Mouse (Mus musculus) A20 (cell line): Measurements from ENCODE around the gene Hmgcs1.
"Not testable (repeated sequence)": the region's sequence is repeated elsewhere in the genome, so short reads cannot be mapped to it uniquely, and the experiment has no call there.

ENCODE experiments used
- DNase-seq: peaks from one replicate; pipeline ENCODE4 v3.0.0-alpha.2; 2011; ENCODE audit warnings: low read depth, low spot score

Gene Hmgcs1

GRCm38 (mm10) chr13:119690039-119690728, at the start of gene Hmgcs1:
Gene Hmgcs1, plus strand, starts transcription at chr13:119690379.
- DNase-seq = peak; percentile 100

- peak; percentile 53 for DNase-seq
Observed at GRCm38 (mm10) chr13:119640504-119640903, 49.7 kb upstream of the Hmgcs1 start.

DNA sequence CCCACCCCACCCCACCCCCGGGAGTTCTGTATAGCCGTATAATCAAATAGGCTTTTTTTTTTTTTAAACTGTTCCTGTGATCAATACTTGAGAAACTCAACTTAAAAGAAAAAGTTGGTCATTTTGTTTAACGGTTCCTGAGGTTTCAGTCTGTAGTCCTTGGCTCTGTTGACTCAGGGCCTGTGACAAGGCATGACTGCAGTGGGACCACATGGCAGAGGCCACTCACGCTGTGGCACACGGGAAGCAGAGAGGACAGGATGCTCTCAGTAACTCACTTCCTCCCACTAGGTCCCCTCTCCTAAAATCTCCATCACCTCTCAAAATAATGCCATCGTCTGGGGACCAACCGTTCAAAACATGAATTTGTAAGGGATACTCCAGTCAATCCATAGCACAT, 49.0 kb upstream of the Hmgcs1 start:
- DNase-seq = no peak

DNA sequence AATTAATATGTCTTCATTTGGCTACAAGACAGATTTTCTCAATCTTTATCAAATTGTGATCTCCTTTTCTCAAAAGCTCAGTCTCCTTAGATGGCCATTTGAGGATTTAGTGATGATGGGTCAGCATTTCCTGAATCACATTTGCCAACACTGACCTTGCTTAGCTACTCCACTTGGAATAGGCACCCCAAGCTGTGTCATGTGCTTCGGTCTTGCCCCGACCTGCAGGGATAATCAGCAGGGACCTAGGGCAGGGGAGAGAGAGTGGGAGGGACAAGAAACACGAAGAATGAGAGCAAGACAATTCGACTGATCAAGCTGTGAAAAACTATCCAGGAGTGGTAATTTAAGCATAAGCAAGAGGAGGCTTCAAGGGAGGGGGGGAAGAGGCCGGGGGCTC, 45.4 kb upstream of the Hmgcs1 start:
- no peak for DNase-seq

GRCm38 (mm10) chr13:119646511-119646910, 43.7 kb upstream of the Hmgcs1 start:
- DNase-seq = no peak

- DNase-seq = no peak
Observed at GRCm38 (mm10) chr13:119648891-119649698, 41.1 kb upstream of the Hmgcs1 start.

- no peak for DNase-seq
Observed at GRCm38 (mm10) chr13:119649699-119650046, 40.5 kb upstream of the Hmgcs1 start.

DNA sequence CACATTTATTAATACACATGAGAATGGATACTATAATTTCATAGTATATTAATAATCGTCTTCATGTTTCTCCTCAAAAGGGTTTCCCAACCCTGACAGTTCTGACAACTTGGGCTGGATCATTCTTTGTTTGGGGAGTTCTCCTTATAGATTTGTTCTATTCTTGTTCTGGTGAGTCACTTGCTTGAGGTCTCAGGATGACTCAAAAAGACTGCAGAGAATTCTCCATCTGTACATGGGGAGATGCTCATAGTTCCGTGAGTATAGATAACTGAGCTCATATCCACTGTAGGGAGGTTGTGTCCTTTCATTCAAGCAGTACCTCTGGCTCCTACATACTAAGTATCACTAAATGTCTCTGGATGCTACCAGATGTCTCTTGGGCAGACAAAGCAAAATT, 35.4 kb upstream of the Hmgcs1 start:
- no peak for DNase-seq

DNA sequence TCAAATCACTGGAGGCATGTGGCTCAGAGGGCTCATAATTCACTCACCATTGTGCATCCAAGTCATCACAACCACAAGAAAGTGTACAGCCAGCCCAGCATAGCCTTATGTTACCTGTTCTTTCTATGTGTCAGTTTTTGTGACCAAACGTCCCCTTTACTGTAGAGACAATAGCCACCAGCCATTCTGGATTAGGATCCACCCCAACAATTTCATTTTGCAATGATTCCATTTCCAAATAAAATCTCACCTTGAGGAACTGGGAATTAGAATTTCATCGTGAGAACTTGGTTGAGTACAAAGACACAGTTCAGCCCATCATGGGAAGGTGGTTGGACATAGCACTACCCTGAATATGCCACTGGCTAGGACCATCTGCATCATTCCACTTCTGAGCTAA, 33.9 kb upstream of the Hmgcs1 start:
- no peak for DNase-seq

- DNase-seq = no peak
Observed at GRCm38 (mm10) chr13:119656846-119657416, 33.2 kb upstream of the Hmgcs1 start.

GRCm38 (mm10) chr13:119661420-119661819, 28.8 kb upstream of the Hmgcs1 start:
- DNase-seq = not testable (repeated sequence)

DNA sequence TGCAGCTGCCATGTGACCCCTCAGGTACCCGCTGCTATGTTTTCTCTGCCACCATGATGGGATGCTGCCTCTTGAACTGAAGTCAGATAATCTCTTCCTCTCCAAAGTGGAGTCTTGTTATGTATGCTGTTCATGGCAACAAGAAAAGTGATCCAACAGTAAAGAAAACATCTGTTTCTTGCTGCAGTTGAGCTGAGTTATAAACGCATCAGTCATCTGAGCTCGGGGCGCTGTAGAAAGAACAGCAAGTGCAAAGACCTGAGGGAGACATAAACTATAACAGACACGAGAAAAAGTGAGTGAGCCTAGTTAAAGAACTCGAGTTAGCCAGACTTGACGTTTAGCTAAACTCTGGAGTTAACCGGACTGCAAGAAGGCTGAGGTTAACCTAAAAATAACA, 11.4 kb upstream of the Hmgcs1 start:
- no peak for DNase-seq

GRCm38 (mm10) chr13:119679721-119680120, 10.5 kb upstream of the Hmgcs1 start:
- no peak for DNase-seq

GRCm38 (mm10) chr13:119681161-119681560, 9.0 kb upstream of the Hmgcs1 start:
- no peak for DNase-seq

- DNase-seq = no peak
Observed at GRCm38 (mm10) chr13:119684416-119685177, 5.6 kb upstream of the Hmgcs1 start.

GRCm38 (mm10) chr13:119689709-119690038, 505 bp upstream of the Hmgcs1 start:
- no peak for DNase-seq

GRCm38 (mm10) chr13:119690876-119691620, 869 bp downstream of the Hmgcs1 start:
- DNase-seq = peak; percentile 65

DNA sequence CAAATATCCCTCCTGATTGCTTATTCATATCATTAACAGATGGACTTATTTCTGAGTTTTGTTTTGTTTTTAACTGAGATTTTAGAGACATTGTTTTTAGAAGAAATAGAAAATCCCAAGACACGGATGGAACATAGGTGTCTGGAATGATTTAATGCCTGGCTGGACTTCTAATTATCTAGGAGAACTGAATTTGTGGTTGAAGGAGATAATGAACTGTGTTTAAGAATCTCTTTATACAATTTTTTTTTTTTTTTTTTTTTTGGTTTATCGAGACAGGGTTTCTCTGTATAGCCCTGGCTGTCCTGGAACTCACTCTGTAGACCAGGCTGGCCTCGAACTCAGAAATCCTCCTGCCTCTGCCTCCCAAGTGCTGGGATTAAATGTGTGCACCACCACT, 1.8 kb downstream of the Hmgcs1 start:
- DNase-seq = not testable (repeated sequence)

GRCm38 (mm10) chr13:119695676-119696075, 5.5 kb downstream of the Hmgcs1 start:
- no peak for DNase-seq

GRCm38 (mm10) chr13:119696496-119696895, 6.3 kb downstream of the Hmgcs1 start:
- no peak for DNase-seq

DNA sequence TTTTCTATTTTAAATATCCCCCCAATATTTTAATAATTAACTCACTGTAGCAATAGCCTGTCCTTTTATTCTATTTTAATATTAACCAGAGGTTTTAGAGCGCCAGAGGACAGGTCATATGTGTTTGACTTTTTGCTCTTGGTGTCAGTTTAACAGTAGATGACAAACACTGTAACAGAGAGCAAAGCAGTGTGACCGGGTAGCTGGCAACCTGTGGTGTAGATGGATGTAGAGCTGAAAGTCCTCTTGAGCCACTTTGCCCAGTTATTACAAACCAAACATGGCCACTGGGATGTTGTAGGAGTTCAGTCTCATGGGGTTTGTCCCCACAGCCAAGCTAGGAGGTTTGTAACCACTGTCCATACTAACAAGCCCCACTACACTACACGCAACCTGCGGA, 8.3 kb downstream of the Hmgcs1 start:
- DNase-seq = no peak
